Mouse (Mus musculus): ENCODE data around the gene Mast4.

DNA sequence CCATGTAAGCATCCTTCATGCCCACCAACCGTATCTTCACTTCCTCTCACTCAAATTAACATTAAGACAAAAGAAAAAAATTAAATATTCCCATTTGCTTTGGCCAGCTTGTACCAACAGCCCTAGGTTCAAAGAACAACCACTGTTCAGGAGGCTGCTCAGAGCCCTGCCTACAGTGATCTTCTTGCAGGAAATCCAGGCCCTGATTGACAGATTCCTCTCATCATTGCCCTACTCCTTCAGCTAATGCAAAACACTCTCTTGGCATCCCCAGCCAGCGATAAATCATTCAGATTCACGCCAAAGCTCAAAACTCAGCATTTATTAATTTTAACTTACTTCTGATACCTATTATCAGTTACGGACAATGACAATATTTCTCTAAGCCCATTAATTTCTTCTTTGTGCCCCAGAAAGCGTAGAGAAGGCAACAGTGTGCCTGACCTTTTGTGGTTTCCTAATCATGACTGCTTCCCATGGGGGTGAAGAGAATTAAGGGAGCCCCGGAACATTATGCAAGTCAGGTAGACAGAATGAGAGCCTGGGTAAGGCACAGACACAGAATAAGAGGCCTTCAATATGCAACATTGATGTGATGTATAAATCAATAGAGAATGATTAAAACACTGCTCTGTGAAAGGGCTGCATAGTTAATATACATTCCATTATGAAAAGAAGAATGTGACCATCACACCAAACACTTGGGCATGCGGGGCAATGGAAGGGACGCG lies 135.9 kb downstream of the Mast4 start:
- no peak for TF ChIP-seq CTCF (IDR thresholded peaks at IDR 0.05)
- no peak for TF ChIP-seq POLR2A (IDR thresholded peaks at IDR 0.05; ENCODE audit: insufficient read depth, low read depth, low read length)
- no peak for TF ChIP-seq EP300 (IDR thresholded peaks at IDR 0.05; ENCODE audit: insufficient read depth, low read depth, low read length)

All from heart, adult 2 months (tissue).